Mouse (Mus musculus) heart, embryonic 11.5 days (tissue): ENCODE data around the gene Hoxd4. TPM values are rescaled to one million over a fixed set of nuclear protein-coding genes. Genes with fewer than 3 reads are reported as not detected.

Experiments used
- ATAC-seq: fragments of 200-750 bp; cut with Nextera tagmentation; replicated peaks from 2 replicates; pipeline ENCODE4 v1.8.0; 2017; ENCODE audit warnings: moderate library complexity; ENCODE audit not compliant: insufficient number of reproducible peaks, low FRiP score, low TSS enrichment
- H3K27ac ChIP-seq: fragments of 300-500 bp; sonication (generic); 2 replicates; pipeline ENCODE4 v1.5.1; 2014; ENCODE audit warnings: mild to moderate bottlenecking, low read depth, low read length
- H3K27me3 ChIP-seq: fragments of 300-500 bp; sonication (generic); 2 replicates; pipeline ENCODE4 v1.6.1; 2014; ENCODE audit warnings: mild to moderate bottlenecking, low read length, mixed read lengths; ENCODE audit not compliant: control insufficient read depth, insufficient read depth
- H3K36me3 ChIP-seq: fragments of 300-500 bp; sonication (generic); 2 replicates; pipeline ENCODE4 v1.6.1; 2014; ENCODE audit warnings: mild to moderate bottlenecking, low read length, moderate library complexity, mixed read lengths; ENCODE audit not compliant: control insufficient read depth, insufficient read depth
- H3K4me1 ChIP-seq: fragments of 300-500 bp; sonication (generic); 2 replicates; pipeline ENCODE4 v1.6.1; 2014; ENCODE audit warnings: low read length; ENCODE audit not compliant: control insufficient read depth, insufficient read depth
- H3K4me2 ChIP-seq: fragments of 300-500 bp; sonication (generic); 2 replicates; pipeline ENCODE4 v1.6.1; 2014; ENCODE audit warnings: mild to moderate bottlenecking, moderate library complexity
- H3K4me3 ChIP-seq: fragments of 300-500 bp; sonication (generic); 2 replicates; pipeline ENCODE4 v1.5.1; 2014; ENCODE audit warnings: low read depth, low read length
- H3K9ac ChIP-seq: fragments of 300-500 bp; sonication (generic); 2 replicates; pipeline ENCODE4 v1.6.1; 2014; ENCODE audit warnings: mild to moderate bottlenecking, low read depth, low read length, moderate library complexity
- H3K9me3 ChIP-seq: fragments of 300-500 bp; sonication (generic); replicated peaks from 2 replicates; pipeline ENCODE4 v1.6.1; 2016; ENCODE audit warnings: low read length; ENCODE audit not compliant: control insufficient read depth
- WGBS: fragments of 180-500 bp; shearing (Covaris S2); extraction: QIAGEN DNeasy Blood & Tissue Kit; methylation state at CpG from one replicate; pipeline ENCODE4 v1.1.7; 2014; ENCODE audit not compliant: insufficient replicate concordance; 5-methylcytosine and 5-hydroxymethylcytosine counted together
- polyA plus RNA-seq: library from polyadenylated mRNA; unstranded; fragments of >200 nt; fragmentation: Nextera tagmentation; extraction: Ambion mirVana; gene quantifications from 2 replicates; pipeline ENCODE4 v1.2.1, GENCODE M21; 2014

The Hoxd4 gene
- polyA plus RNA-seq, 1 experiment from 2014 or later: not detected

DNA sequence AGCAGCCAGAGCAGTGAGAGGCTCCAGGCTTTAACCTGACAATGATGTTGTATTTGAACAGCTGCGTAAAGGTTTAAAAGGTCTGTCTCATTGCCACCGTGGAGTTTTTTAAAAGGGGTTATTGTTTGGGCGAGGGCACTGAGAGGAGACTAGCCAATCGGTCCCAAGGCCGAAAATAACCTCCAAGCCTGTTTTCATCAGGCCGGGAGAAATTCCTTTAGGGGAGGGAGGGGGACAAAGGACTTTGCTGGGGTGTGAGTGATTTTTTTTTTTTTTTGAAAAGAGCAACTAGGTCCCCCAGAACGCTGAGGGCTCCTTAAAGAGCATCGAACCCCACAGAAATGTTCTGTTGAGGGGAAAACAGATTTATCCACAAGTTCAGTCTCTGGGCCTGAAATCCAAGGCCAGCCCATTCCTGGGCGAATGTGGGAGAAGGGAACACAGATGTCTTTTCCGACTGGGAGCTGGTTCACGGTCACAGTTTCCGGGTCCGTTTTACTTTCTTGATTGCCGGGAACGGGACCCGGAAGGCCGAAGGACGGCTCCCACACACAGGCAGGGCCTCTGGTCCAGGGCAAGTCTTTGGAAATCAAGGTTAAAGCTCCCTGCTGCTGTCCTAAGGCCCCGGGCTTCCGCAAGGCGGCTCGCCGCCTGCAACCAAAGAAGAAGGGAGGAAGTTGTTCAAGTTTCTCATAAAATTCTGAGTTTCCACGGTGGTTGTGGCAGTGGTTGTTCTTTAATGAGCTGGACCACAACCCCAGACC lies 22.0 kb upstream of the Hoxd4 start:
- Histone ChIP-seq H3K36me3 (no peaks in the 10 kb centered on the region), H3K4me2 (no peak overlapping the region), H3K27me3 (peaks cover 90% of the 10 kb centered on the region), H3K4me1 (peaks cover 6% of the 10 kb centered on the region), H3K9ac (no peak overlapping the region), H3K4me3 (no peak overlapping the region), H3K9me3 (no peaks in the 10 kb centered on the region), H3K27ac (no peak overlapping the region)
- no peak for ATAC-seq
- under 1% methylated on average over 24 of the region's 24 CpGs for WGBS

DNA sequence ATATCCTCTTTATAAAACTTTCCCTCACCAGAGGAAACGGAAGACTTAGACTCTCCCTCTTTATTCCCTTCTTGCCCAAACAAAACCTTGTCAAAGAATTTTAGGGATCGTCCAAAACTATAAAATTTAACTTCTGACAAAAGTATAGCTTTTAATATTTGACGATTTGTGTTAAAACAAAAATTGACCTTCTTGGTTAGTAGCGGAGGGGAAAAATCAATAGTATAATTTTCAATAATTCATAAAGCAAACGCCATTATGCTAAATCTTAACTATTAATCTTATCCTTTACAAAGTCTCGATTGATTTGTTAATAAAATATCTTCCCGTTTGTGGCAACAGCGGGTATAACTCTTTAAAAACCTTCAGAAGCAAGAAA lies 21.4 kb upstream of the Hoxd4 start:
- no peak for ATAC-seq
- no peak overlapping the region for H3K9ac ChIP-seq

DNA sequence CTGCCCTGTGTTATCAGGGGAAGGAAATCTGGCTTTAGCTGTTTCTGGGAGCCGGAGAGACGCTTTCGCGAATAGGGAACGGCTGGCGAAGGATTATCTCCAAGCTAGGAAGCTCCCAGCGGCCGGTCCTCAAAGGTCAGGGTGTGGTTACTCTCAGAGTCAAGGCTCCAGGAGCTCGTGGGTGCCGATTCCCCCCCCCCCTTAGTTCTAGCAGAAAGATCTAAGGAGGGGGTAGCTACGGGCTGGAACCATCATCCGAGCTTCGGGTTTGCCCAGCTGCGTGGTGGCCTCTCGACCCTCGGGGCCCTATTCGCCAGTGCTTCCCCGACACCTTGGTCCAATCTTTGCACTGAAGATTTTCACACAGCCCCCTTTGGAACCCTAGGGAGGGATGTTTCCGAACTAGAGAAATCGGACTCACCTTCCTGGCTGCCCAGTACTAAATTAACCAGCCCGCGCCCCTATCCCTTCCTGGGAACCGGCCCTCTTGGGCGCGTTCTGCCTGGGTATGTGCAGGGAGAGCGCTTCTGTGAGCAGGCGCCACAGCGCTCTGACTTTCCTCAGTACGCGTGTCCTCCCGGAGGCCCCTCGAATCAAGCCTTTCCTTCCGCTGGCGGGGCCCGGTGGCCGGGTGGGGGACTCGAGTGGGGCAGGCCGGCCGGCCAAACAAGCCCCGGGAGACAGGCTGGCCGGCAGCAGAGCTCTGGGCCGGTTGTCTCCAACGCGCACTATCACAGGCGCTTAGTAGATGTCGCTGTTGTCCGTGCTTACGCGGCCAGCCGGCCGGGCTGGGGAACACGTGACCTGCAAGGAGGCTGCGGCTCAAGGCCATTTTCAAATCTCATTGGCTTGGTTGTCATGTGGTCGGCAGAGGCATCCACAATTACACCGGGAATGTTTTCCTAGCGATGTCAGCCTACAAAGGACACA lies 20.4 kb upstream of the Hoxd4 start, which contains the start of gene Hoxd10:
Hoxd10 (plus strand) TSS at position 903 of the 930 bp plus-strand sequence.
- peaks cover 6% of the 10 kb centered on the region for H3K4me1 ChIP-seq
- WGBS: 1% methylated on average over 56 of the region's 56 CpGs
- no peak within 1 kb of the TSS for H3K27ac ChIP-seq
- no peaks in the 10 kb centered on the region for H3K9me3 ChIP-seq
- peaks cover 95% of the 10 kb centered on the region for H3K27me3 ChIP-seq
- peak within 1 kb of the TSS; percentile 39 for H3K4me2 ChIP-seq
- no peak within 1 kb of the TSS for H3K9ac ChIP-seq
- peak within 1 kb of the TSS; percentile 4; the same call in 1 of the 2 replicates for H3K4me3 ChIP-seq
- no peaks in the 10 kb centered on the region for H3K36me3 ChIP-seq
- peak; percentile 59; the same call in 1 of the 2 replicates for ATAC-seq

More for the DNA sequence above, 21.4 kb upstream of the Hoxd4 start:
- peaks cover 6% of the 10 kb centered on the region for H3K4me1 ChIP-seq
- H3K4me3 ChIP-seq: no peak overlapping the region
- WGBS: 7% methylated on average over 8 of the region's 8 CpGs
- peaks cover 90% of the 10 kb centered on the region for H3K27me3 ChIP-seq
- no peak overlapping the region for H3K27ac ChIP-seq
- no peak overlapping the region for H3K4me2 ChIP-seq
- no peaks in the 10 kb centered on the region for H3K9me3 ChIP-seq
- H3K36me3 ChIP-seq: no peaks in the 10 kb centered on the region

- Histone ChIP-seq H3K9ac (no peak overlapping the region), H3K4me2 (no peak overlapping the region), H3K4me3 (no peak overlapping the region), H3K27me3 (peaks cover 95% of the 10 kb centered on the region), H3K36me3 (no peaks in the 10 kb centered on the region), H3K9me3 (no peaks in the 10 kb centered on the region), H3K4me1 (peaks cover 6% of the 10 kb centered on the region), H3K27ac (no peak overlapping the region)
- ATAC-seq: no peak
- 4% methylated on average over 35 of the region's 35 CpGs for WGBS
Observed at GRCm38 (mm10) chr2:74691995-74692807, 19.5 kb upstream of the Hoxd4 start.

GRCm38 (mm10) chr2:74692808-74693431 lies 18.8 kb upstream of the Hoxd4 start:
- under 1% methylated on average over 20 of the region's 20 CpGs for WGBS
- no peaks in the 10 kb centered on the region for H3K36me3 ChIP-seq
- no peak for ATAC-seq
- no peak overlapping the region for H3K27ac ChIP-seq
- H3K4me2 ChIP-seq: no peak overlapping the region
- no peak overlapping the region for H3K4me3 ChIP-seq
- no peaks in the 10 kb centered on the region for H3K9me3 ChIP-seq
- H3K9ac ChIP-seq: no peak overlapping the region
- peaks cover 7% of the 10 kb centered on the region for H3K4me1 ChIP-seq
- peaks cover 95% of the 10 kb centered on the region for H3K27me3 ChIP-seq

DNA sequence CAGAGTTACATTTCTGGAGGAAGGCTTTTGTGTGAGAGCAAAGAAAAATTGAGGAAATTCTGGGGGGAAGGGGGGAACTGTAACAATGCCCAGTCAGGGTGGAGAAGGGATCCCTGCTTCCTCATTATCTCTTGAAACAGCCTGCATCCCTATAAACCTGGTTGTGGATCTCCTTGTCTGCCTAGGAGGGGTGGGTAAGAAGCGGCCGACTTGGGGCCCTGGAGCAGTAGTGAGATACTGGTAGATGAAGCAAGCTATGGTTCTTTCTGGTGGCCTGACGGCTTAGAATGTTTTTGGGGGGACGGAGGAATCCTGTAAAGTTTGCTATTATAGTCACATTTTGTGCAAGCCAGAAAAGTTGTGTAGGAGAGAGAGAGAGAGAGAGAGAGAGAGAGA lies 18.3 kb upstream of the Hoxd4 start:
- H3K27me3 ChIP-seq: peaks cover 95% of the 10 kb centered on the region
- H3K4me3 ChIP-seq: no peak overlapping the region
- peaks cover 8% of the 10 kb centered on the region for H3K4me1 ChIP-seq
- H3K9me3 ChIP-seq: no peaks in the 10 kb centered on the region
- 6% methylated on average over 4 of the region's 4 CpGs for WGBS
- H3K9ac ChIP-seq: no peak overlapping the region
- no peak for ATAC-seq
- H3K36me3 ChIP-seq: no peaks in the 10 kb centered on the region
- no peak overlapping the region for H3K4me2 ChIP-seq
- no peak overlapping the region for H3K27ac ChIP-seq

DNA sequence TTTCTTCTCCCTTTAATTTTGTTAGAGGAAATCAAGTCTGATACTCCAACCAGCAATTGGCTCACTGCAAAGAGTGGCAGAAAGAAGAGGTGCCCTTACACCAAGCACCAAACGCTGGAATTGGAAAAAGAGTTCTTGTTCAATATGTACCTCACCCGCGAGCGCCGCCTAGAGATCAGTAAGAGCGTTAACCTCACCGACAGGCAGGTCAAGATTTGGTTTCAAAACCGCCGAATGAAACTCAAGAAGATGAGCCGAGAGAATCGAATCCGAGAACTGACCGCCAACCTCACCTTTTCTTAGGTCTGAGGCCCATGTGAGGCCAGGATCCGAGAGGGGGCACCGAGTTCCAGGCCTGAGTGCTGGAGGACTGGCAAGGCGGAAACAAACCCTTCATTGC lies 17.7 kb upstream of the Hoxd4 start:
- Histone ChIP-seq H3K27ac (no peak overlapping the region), H3K9ac (no peak overlapping the region), H3K4me3 (no peak overlapping the region)

DNA sequence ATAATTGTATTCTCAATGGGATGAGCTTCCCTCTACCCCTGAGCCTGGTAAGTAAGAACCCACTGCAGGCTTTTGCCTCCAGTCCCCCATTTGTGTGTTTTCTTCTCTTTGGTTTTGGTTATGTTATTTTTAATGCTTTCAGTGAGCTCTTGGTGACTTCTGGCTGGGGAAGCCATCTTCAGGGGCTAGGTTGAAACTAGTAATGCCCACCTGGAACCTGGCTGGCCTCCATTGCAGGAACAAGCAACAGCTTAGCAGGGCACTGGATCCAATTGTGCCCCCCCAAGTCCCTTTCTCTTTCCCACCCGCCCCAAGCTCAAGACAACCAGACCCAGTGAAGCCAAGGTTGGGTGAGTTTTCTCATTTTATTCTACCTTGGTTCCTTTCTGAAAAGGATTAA lies 16.3 kb upstream of the Hoxd4 start:
- H3K9ac ChIP-seq: no peak overlapping the region
- peaks cover 8% of the 10 kb centered on the region for H3K4me1 ChIP-seq
- no peak overlapping the region for H3K4me2 ChIP-seq
- 4% methylated on average over 1 of the region's 1 CpGs for WGBS
- H3K27me3 ChIP-seq: peaks cover 96% of the 10 kb centered on the region
- no peaks in the 10 kb centered on the region for H3K36me3 ChIP-seq
- no peaks in the 10 kb centered on the region for H3K9me3 ChIP-seq
- no peak overlapping the region for H3K4me3 ChIP-seq
- H3K27ac ChIP-seq: no peak overlapping the region
- ATAC-seq: no peak

More for the DNA sequence above, 17.7 kb upstream of the Hoxd4 start:
- Histone ChIP-seq H3K9me3 (no peaks in the 10 kb centered on the region), H3K27me3 (peaks cover 95% of the 10 kb centered on the region), H3K36me3 (no peaks in the 10 kb centered on the region), H3K4me1 (peaks cover 8% of the 10 kb centered on the region), H3K4me2 (no peak overlapping the region)
- no peak for ATAC-seq
- WGBS: 3% methylated on average over 16 of the region's 16 CpGs
